Mouse (Mus musculus) ZHBTc4 (cell line): Measurements from ENCODE around the gene Slc35c1.

Experiments used
- DNase-seq: peaks from one replicate; pipeline ENCODE4 v3.0.0-alpha.2; 2011; ENCODE audit warnings: low read depth, low spot score

Gene Slc35c1

DNA sequence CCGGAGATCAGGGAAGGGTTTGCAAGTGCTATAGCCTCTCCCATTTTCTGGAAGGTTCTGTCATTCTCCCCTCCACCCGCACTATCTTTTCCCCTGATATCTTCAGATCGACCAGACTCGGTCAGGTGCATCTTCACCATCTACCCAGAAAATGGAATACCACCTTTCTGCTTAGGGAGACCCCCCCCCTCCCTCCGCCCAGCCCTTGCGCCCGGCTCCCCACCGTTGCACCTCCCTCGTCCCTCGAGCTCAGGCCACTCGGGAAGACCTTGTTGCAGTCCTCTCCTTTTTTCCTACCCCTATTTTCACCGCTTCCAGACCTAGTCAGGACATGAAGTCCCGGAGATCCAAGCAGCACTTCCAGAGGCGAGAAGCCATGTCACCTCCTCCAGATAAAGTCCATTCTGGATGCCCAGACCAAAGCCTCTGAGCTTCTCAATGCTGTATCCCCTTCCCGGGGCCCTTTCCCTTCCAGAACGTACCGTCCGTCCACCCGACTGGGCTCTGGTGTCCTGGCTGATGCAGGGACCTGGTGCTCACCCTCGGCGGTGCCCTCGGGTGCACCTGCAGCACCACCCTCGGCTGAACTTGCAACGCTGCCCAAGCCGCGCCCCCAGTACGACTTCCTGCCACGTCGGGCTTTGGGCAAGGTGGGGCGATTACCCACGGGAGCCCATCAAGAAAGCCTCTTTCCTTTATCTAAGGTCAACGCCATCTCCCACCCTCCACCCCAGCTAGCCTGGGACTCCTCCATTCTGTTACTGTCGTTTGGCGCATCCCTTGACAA, at the start of gene Slc35c1:
Slc35c1 (minus strand) TSS at position 618 of the 787 bp plus-strand sequence.
- DNase-seq = no peak

DNA sequence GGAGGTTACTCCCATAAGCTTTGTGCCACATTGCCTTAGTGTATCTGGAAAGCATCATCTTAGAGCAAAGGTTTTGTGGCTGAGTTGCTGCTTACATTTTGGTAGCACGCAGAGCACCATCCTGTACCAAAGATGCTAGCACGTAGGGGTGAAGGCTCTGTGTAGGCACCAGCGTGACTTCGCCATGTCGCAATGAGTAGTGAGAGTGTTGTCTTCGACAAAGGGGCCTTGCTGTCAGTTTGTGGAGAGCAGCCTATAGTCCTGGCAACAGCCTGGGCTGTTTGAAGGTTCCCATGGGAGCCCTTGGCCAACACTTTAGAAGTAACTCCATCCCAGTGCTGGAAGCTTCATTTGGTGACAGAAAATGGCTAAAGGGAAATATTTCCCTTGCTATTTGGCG, 45.0 kb upstream of the Slc35c1 start:
- DNase-seq = no peak

DNA sequence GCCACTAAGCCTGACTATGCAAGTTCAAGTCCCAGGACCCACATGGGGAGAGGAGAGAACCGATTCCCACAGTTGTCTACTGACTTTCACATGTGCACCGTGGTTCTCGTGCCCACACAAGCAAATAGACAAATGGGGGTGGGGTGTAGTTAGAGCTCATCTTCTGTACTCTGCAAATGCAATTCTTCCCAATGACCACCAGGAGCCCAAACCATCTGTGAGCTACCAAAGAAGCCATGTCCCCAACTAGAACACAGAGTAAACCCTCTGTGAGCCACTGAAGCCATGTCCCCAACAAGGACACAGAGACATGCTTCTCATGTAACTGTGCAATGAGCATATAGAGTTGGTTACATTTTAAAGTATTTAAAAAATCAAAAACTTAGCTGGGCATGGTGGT, 43.1 kb upstream of the Slc35c1 start:
- DNase-seq = peak; percentile 56

DNA sequence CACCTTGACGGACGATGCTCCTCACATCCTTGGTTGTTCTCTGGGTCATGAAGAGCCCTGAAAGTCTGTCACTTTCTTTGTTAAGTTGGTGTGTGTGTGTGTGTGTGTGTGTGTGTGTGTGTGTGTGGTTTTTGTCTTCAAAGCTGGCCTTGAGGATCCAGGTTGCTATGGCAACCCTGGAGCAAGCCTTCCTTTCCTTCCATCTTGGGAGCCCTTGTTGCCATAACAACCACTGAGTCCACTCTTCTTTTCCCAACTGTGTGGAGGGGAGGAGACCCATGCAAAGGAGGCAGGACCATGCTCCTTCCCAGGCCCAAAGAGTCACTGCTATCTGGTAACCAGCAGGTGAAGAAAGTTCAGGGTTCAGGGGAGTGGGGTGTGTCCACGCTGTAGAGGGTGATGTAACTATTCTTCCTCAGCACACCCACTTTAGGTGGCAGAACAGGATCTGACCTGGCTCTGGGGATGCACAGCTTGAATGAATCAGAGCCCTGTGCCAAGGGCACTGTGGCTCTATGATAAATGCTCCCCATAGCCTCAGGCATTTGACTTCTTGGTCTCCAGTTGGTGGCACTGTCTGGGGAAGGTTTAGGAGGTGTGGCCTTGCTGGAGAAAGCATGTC, 39.5 kb upstream of the Slc35c1 start:
- peak; percentile 65 for DNase-seq

GRCm38 (mm10) chr2:92497112-92497511, 36.8 kb upstream of the Slc35c1 start:
- DNase-seq = no peak

GRCm38 (mm10) chr2:92496681-92497080, 36.3 kb upstream of the Slc35c1 start:
- no peak for DNase-seq

DNA sequence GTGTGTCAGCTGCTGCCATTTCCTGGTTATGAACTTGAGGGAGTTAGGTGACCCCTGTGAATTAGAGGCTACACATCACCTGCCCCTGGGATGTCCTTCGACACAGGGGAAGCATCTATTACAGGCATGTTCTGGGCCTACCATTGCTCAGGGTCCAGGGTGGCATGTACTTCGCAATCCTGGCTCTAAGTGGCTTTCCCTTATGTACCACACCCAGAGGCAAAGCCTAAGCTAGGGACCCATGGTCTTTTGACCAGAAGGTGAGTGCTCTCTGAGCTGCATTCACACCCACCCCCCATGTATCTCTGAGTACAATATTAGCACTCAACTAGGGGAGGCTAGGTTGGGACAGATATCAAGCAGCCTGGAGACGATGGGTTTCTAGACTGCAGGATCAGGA, 34.6 kb upstream of the Slc35c1 start:
- no peak for DNase-seq

- DNase-seq = no peak
These were observed 34.1 kb upstream of the Slc35c1 start for GRCm38 (mm10) chr2:92494423-92494822.

- DNase-seq = no peak
These were observed 33.5 kb upstream of the Slc35c1 start for GRCm38 (mm10) chr2:92493656-92494390.

- DNase-seq = no peak
These were observed 31.7 kb upstream of the Slc35c1 start for GRCm38 (mm10) chr2:92491950-92492501.

GRCm38 (mm10) chr2:92490541-92490940, 30.2 kb upstream of the Slc35c1 start:
- no peak for DNase-seq

DNA sequence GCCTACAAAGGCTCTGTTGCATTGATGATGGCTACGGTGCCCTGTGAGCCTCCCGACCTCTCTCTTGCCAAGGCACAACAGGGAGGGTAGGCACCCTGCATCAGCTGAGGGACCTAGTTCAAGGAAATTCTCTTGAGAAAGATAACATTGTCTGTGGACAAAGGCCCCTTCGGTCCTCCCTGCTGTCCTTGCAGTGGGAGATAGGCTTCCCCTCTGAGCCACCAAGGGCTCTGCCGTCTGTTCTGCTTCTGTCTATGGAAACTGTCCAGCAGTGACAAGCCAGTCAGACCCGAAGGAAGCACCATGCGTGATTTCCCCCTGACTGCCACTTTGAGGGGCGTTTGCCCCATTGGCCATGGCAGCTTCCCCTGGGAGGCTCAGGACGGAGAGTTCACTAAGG, 27.5 kb upstream of the Slc35c1 start:
- no peak for DNase-seq

- DNase-seq = no peak
These were observed 26.6 kb upstream of the Slc35c1 start for GRCm38 (mm10) chr2:92486911-92487310.

GRCm38 (mm10) chr2:92486403-92486802, 26.1 kb upstream of the Slc35c1 start:
- peak; percentile 86 for DNase-seq

GRCm38 (mm10) chr2:92485640-92486295, 25.4 kb upstream of the Slc35c1 start:
- peak; percentile 73 for DNase-seq

DNA sequence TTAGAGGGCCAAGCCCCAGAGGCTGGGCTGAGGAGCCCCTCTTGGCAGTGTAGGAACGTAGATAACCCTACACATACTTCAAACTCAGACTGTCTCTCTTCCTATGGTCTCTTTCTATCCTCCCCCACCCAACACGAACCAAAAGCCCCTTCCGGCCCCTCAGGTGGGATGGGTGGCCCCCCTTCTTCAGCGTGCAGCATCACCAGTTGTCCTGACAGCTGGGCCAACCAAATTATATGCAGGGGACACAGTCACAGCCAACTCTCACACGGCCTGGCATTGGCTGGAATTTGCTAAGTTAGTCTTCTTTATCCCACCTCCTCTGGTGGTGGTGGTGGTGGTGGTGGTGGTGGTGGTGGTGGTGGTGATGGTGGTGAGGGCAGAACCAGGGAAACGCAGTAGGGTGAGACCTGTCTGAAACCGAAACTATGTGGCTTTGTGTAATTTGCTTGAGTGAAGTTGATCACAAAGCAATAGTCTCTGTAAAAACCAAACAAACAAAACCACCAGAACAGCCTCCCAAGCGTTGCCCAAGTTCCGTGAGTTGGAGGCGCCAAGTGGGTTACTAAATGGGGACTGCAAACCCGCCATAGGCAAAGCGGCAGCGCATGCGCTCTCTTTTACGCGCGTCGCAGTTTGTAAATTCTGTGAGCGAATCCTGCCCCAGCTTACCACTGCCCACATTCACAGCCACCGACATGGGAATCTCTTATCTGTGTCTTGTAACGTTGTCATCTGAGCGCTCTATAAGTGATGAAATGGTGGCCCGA, 24.1 kb upstream of the Slc35c1 start:
- DNase-seq = no peak

- no peak for DNase-seq
These were observed 23.2 kb upstream of the Slc35c1 start for GRCm38 (mm10) chr2:92483505-92483904.

DNA sequence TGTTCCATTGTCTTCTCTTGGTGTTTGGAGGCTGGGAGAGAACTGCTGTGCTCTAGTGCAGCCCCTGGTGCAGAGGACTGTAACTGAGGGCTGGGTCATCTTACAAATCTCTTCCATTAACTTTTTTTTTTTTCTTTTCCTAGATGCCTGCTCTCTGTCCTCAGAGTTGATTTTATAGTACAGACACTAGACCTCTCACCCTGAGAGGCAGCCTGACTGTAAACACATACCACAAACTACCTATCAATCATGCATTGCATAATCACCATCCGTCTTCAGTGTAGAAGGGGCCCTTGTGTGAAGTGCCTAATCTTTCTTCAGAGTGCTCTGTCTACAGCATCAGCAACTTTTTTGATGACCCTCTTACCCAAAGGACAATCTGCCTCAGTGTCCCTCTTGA, 22.2 kb upstream of the Slc35c1 start:
- DNase-seq = no peak

GRCm38 (mm10) chr2:92478313-92478688, 18.0 kb upstream of the Slc35c1 start:
- DNase-seq = no peak

- DNase-seq = no peak
These were observed 17.5 kb upstream of the Slc35c1 start for GRCm38 (mm10) chr2:92477672-92478312.
